Mouse (Mus musculus) layer of hippocampus, adult 9-11 months (tissue): ENCODE results near the gene Pex5.

ENCODE experiments used
- DNase-seq: peaks from one replicate; pipeline ENCODE4 v3.0.0; 2022

Pex5 gene

DNA sequence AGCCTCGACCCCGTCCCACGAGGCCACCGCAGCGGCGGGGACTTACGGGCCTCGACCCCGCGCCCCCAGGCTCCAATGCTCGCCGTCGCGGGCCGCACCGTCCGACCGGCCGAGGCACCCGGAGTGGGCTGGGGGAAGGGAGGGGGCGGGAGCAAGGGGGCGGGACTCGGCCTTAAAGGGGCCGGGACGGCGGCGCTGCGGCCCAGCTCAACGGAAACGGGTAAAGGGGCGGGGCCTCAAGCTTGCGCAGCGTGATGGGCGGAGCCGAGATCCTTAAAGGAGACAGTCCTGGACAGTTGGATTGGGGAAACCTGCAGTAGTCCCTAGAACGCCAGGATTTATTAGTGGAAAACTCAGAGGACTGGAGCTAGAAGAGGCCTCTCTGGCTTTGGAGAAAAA lies at the start of gene Pex5:
Pex5 (minus strand) TSS at position 141 of the 399 bp plus-strand sequence.
- DNase-seq = peak; percentile 96

DNA sequence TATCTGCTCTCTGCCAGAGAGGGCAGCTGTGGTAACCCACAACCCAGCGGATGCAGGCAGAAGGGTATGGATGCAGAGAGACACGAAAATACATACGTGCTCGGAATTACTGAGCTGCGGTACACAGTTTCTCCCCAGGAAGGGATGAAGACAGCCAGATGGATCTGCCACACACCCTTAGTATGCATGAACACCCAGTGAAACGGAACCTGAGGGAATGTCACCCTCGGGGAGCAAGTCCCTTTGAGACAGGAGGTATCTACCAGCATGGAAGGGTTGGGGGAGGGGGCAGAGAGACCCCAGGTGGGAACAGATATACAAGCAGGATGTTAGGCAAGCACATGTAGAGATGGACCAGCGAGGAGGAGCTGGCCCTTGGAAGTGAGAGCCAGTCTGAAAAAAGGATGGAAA lies 49.0 kb upstream of the Pex5 start:
- DNase-seq = no peak

DNA sequence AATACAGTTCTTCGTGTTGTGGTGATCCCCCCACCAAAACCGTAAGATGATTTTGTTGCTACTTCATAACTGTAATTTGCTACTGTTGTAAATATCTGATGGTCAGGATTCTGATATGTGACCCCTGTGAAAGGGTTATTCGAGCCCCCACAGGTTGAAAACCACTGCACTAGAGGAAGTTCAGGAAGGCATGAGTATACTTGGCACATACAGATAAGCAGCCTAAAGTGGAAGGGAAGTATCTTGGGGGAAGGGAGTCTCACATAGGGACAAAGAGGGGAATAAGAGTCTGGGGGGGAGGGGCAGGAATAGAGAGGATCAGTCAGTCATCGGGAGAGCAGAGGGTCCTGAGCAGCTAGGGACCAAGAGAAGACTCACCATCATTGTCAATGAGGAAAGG lies 44.5 kb upstream of the Pex5 start:
- DNase-seq = no peak

DNA sequence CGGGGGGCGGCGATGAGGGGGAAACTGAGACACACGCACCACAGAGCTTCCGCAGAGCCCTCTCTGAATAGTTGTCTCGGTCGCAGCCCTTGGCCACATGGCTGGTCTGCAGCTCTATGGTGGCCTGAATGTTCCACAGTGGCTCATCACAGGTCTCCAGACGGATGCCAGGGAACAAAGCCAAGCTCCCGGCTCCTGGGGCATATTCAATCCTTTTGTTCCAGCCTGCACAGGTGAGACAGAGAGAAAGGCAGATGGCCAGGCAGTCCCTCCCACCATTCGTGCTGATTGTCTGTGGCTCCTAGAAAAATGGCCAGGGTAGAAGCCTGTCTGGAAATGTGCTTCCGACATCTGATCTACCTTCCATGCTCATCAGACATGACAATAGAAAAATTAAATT lies 43.6 kb upstream of the Pex5 start:
- no peak for DNase-seq

DNA sequence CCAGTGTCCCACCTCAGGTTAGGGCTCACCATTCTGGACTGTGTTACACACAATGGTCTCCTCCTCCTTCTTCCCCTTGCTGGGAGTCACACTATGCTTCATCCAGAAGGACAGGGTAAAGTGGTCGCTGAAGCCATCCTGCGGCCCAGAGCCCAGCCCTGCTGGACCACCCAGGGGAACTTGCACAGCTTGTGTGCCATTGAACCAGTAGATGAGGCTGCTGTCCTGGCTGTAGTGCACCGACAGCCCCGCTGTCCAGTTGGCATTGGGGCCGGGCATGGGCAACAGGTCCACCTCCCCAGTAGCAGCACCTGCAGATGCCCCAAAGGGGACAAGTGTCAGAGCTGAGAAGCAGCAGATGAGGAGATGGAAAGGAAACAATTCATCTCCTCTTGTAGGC lies 43.0 kb upstream of the Pex5 start:
- no peak for DNase-seq

DNA sequence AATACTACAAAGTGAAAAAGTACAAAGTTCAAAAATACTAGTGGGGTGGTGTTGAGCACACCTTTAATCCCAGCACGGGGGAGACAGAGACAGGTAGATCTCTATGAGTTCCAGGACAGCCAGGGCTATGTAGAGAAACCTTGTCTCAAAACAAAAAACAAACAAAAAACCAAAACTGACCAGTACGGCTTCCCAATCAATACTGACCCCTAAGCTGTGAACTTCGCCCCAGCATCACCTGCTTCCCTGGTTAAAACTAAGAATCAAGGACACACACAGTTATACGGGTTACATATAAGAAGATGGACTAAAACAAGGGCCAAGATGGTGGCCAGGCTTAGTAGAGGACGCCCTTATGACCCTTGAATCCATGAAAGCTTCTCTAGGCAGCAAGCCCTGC lies 41.4 kb upstream of the Pex5 start:
- DNase-seq = no peak

DNA sequence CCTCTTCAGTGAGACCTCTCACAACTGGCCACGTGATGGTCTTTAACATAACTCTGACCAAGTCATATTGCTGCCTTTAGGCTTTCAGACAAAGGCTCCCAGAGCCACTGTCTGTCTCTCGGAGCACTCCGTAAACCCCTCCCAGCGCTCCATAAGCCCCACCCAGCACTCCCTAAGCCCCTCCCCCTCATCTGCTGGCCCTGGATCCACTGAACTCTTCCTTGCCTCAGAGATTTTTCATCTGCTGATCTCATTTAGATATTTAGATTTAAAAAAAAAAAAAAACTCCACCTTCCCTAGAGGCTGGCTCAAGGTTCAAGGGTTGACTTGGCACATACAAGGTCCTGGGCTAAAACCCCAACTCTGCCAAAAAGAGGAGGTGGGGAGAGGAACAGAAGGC lies 38.9 kb upstream of the Pex5 start:
- no peak for DNase-seq

DNA sequence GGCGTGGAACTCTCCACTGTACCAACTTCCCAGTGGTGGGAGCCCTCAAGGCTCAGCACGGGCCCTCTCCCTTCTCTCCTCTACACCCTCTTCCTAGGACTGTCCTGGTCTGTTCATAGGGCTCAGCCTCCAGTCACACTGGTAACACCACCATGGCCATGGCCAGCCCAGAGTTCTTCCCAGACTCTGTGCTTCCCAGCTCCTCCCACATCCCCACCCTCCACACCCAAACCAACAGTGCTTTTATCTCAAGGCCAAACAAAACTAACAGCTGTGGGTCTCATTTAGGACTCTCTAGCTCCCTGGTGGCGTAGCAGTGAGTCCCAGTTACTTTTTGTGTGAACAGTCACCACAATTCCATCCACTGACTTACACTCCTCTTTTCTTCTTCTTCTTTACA lies 37.1 kb upstream of the Pex5 start:
- no peak for DNase-seq

DNA sequence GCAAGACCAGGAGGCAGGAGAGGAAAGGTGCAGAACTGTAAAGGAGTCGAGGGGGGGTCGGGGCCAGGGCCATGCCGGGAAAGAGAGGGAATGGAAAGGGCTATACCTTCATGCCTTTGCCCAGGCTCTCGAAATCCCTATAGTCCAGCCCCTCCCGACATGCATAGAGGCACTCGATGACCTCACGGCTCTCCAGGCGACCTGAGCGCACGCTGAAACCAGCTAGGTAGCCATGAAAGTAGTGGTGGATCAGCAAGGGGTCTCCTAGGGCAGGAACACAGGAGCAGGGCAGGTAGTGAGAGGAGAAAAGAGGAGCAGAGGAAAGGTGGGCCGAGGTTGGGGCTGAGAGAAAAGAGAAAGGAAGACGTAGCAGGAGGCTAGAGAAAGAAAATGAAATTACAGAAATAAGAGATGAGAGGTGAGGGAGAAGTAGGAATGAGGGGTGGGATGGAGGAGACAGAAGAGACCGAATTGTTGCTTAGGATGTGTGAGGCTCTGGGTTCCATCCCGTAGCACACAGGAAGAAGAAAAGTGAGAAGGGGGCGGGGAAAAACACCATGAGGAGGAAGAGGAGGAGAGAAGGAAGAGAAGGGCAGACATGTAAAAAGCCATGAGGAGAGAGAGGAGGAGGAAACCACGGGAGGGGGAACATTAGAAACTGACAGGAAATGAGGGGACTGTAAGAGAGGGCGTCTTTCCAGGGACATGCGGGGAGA lies 35.0 kb upstream of the Pex5 start:
- no peak for DNase-seq

DNA sequence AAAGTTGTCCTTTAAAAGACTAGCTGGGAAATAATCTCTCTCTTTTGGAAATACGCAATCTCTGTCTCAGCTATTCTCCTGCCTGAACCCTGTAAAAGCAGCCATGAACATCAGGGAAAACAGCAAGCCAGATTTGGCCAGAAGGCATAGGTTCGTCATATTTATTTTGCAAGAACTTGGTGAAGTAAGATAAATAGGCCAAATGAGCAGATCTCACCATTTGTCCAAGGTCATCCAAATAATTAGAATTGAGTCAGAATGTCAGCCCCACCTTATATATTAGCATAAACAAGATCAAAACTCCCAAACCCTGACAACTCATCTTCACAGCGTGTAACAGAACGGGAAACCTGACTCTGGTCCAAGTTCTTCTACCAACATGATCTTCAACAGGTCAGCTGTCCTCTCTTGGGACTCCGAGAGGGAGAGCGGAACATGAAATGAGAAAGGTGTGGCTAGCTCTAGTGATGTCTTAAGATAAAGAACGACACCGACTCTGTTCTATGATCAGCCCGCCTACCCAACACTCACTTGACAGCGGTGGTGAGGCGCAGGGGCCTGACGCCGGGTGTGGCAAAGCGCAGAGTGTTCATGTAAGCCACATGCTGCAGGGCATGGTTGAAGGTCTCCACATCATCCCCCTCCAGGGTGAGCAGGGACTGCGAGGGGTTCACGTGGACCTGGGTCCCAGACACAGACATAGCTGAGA lies 34.2 kb upstream of the Pex5 start:
- DNase-seq = no peak

DNA sequence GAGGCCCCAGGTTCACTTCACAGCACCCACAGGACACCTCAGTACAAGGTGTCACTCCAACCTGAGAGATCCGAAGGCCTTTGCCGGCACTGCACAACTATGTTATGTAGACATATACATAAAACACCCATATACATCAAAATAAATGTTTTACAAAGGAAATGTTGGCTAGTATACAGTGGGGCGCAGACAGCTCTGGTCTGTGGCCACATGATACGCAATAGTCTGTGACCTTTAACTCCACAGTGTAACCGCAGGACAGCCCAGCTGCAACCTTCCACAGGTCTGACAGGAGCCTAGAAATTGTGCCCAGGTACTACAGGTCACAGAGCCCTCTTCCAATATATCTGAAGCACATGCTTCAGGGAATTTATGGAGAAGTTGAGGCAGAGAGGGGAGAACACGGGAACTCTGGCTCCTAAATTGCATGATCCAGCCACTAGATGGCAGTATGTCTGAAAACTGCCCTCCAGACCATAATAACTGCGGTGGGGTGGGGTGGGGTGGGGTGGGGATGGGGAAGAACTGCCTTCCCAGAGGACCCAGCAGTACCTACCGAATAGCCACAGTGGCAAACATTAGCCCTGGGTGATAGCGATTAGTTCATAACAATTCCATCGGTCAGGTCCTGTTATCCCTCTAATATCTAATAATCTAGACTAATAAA lies 33.5 kb upstream of the Pex5 start:
- no peak for DNase-seq

DNA sequence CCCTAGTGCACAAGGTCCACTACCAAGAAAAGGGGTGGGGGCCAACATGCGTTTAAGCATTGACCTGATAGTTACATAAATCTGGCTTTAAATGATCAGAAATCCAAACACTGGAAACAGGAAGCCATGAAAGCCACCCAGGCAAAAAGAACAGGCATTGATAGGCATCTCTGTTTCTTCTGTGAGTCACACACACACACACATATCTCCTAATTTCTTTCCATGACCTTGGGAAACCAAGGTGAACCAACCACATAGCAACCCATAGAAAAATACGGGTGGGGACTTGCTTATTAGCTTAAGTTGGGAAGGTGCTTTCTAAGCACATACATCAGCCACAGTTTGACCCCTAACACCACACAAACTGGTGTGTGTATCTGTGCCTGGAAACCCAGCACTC lies 32.5 kb upstream of the Pex5 start:
- no peak for DNase-seq

DNA sequence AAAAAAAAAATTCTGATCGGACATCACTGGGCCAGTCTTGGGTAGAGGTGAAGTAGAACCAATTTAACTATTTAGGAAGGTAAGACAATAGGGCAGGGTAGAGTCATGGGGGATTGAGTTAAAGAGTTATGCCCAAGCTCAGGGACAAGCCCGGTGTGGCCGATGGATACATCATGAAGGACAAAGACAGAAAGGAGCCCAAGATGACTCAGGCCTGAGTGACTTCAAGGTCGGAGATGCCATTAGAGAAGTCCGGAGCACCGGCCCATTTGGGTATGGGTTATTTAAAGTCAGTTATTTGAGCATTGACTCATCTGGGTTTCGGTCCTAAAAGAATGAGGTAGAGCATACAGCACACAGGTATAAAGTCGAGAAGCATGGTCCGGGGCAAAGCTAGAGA lies 31.6 kb upstream of the Pex5 start:
- DNase-seq = no peak

DNA sequence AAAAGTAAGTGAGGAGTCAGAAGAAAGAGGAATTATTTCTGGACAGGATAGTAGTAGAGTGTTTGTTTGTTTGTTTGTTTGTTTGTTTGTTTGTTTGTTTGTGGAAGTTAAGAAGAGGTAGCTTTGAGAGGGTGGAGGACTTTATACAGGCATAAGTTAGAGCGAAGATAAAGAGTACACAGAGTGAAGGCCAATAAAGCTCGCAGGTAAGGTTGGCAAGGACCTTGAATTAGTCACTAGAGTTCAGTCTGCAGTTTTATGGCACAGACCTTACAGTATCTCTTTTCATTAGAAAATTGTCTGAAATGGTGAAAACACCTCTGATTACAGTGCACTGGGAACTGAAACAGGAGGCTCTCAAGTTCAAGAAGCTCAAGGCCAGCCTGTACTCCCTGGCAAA lies 31.2 kb upstream of the Pex5 start:
- DNase-seq = no peak

DNA sequence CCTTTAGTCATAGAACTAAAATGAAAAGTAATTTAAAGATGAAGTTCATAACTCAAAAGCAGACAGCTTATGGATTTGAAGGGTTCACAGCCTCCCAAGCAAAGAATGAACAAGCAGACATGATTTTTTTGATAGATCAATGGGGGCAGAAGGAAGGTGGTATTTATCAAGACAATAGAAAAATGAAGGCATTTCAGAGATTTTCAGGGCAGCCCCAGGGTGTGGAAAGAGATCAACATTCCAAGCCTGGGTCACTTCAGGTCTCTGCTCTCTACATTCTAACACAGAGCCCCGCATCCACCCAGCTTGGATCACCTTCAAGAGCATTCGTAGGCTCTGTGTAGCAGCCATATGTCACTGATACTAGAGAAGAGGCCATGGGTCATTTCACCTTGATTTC lies 28.5 kb upstream of the Pex5 start:
- no peak for DNase-seq

DNA sequence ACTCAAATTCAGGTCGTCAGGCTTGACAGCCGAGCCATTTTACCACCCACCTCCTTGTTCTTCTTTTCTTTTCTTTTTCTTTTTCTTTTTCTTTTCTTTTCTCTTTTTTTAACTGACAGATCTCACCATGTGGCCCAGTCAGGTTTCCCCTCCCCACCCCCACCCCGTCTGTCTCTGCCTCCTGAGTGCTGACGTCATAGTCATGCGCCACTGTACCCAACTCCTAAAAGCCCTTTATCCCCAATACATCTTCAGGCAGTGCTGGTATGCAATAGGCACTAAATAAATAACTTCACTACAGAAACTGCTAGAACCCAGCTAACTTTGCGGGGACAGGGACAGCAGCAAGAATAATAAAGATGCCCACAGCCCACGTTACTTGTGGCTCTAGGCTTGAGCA lies 21.4 kb upstream of the Pex5 start:
- no peak for DNase-seq

DNA sequence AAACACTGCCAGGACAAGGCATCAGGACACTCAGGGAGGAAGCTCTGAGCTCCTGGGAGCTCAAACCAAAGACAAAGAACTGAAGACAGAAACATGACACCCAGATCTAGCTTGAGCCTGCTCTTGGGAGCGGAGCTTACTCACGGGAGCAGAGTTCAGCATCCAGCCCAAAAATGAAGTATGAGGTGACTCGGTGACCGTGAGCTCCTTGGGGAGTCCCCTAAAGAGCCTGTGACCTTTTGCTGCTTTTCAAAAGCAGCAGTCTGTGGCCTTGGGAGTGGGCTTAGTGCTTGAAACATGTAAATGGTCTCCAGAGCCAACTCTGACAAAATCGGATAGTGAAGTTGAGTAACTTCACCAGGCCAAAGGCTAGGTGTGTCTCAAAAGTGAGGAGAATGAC lies 20.3 kb upstream of the Pex5 start:
- no peak for DNase-seq

DNA sequence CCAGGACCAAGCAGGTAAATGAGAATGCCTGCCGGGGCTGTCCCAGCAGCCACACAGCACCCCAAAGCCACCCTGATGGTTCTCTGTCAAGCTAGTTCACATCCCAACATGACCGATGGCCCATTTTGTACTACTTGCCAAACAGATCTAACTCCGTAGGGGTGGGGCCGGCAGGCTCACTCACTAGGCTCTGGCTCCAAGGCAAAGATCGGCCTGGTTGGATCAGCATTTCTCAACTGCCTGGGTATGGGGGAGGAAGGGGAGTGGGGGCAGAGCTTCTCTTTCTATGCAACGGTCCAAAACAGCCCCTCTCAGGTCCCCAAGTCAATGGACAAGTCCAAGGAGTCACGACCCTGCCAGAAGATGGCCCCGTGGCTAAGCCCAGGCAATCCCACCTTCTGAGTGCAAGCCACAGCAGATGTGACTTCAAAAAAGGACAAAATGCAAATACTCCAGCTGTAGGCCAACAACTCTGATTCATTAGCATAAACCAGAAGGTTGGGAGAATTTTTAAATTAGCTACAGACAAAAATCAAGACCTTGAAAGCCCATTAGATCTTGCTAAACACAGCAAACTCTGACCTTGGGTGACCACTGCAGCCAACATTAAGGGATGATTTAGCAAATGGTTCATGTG lies 18.9 kb upstream of the Pex5 start:
- no peak for DNase-seq

DNA sequence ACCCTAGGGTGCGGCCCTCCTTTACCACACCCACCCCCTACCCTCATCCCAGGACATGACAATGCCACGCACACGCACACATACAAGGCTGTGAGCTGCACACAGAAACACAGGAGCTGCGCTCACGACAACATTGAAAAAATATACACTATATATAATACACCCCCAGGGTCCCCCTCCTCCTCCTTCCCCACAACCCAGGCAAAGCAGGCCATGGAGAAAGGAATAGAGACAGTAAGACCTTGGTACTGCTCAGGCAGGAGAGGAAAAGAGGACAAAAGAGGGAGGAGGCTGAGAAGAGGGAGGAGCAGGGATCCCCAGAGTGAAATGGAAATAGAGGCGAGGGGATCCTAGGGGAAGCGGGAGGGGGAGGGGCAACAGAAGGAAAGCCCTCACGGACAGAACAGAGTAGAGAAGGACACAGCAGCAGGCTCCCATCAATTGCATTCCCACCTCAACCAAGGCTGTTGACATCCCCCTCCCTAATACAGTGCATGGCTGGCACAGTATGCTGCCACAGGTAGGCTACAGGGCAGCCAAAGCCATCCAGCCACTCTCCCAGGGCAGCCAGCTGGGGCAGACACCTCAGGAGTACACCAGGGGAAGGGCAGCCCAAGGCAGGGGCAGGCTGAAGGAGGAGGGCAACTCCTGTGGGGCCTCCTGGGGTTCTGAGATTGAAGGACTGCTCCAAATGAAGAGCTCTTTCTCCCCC lies 16.1 kb upstream of the Pex5 start:
- no peak for DNase-seq

DNA sequence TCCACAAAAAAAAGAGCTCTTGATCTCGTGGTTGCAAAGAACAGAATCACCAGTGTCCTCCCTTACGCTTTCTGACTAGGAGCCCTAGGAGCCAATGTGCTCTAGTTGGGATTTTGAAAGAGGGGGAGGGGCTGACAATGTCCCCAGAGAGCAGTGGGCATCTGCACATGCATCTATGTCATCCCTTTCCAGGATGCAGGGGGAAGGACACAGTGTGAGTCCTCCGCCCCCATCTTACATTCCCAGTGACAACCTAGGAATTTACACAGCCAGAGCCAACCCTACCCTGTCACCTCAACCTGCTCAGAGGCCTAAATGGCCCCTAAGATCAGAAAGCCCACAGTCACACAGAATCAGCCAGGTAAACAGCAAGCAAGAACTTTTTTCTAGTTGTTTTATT lies 15.5 kb upstream of the Pex5 start:
- DNase-seq = no peak

DNA sequence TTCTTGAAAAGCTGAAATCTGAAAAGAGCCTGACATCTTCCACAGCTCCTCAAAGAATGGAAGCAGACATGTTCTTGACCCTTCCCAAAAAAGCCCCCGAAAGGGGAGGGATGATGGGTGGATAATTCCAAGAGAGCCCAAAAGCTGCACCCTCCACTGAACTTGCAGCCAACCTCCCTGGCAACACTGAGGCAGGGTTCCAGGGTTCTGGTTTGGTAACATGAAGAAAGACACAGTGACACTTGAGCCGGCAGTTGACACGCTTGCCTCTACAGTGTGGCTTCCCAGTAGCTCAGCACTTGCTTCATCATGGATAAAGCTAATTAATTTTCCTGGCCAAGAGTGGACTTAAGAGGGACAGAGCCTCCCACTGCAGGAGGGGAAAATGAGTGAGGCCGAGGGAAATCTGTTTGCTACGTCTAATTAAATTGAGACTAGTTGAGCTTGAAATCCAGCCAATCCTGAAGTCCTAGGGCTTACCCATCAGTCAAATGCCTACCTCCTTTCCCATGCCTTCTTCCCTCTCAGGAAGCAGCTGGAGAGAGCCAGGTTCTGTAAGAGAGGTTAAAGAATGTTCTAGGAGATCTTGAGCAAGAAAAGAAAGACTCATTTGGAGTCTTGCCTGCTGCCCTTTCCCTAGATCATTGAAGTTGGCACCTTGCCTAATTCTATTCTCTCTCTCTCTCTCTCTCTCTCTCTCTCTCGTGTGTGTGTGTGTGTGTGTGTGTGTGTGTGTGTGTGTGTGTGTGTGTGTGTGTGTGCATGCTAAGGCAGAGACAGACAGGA lies 13.1 kb upstream of the Pex5 start:
- DNase-seq = no peak

DNA sequence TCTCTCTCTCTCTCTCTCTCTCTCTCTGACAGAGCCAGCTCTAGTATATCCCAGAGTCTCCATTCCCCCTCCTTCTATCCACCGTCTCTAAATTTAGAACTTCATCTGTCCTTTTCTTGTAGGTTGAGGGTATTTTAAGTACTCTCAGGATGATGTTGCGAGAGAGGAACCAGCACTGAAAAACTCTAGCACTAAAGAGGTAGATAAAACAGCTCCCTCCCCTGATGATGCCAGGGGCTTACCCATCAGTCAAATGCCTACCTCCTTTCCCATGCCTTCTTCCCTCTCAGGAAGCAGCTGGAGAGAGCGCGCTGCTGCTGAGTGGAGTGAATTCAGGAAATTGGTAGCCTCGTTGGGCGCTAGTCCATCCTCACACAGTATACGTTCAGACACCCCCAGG lies 12.4 kb upstream of the Pex5 start:
- no peak for DNase-seq
